Mouse (Mus musculus): ENCODE results near the gene Aqp12.
"Not testable (repeated sequence)": the region's sequence is repeated elsewhere in the genome, so short reads cannot be mapped to it uniquely, and the experiment has no call there.

Aqp12 gene

DNA sequence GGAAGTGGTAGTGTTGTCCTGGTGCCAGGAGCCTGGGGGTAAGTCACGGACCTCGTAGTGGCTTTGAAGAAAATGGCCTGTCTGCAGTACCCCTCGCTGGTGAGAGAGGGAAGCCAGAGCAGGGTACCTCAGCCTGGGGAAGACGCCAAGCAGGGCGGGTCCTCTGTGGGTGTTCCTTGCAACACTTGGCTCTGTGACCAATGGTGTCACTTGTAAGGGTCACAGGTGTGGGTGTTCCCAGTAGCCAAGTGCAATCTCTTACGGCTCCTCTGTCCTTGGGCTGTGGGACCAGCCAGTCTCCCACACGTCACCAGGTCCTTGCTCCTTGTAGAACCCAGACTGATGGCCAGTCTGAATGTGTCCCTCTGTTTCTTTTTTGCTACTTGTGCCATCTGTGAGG is at the start of gene Aqp12:
Gene Aqp12, plus strand, starts transcription at position 274 of the 400 bp plus-strand sequence.
- DNase-seq (ENCODE audit: low read depth, low spot score), result no peak

DNA sequence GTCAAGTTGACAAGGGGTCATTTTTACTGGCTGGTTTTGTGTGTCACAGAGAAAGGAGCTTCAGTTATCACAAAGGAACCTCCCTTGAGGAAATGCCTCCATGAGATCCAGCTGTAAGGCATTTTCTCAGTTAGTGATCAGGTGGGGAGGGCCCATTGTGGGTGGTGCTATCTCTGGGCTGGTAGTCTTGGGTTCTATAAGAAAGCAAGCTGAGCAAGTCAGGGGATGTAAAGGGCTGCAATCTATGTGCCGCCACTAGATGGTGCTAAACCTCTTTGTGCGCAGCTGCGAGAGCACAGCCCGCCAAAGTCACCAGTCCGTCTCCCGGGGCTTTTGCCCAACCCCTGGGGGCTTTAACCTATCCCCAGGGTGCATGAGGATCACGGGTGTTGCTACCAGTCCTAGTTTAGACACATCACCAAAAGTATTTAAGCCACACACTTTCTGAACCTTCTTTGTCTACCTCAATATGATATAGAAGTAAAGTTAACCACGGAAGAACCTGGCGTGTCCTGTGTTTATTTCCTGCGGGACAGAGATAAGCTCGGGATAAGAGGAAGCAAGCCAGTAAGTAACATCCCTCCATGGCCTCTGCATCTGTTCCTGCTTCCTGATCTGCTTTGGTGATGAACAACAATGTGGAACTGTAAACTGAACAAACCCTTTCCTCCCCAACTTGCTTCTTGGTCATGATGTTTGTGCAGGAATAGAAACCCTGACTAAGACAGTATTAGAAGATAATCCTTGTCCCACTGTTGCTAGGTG is 49.4 kb upstream of the Aqp12 start:
- DNase-seq (ENCODE audit: low read depth, low spot score), result peak; percentile 9

DNA sequence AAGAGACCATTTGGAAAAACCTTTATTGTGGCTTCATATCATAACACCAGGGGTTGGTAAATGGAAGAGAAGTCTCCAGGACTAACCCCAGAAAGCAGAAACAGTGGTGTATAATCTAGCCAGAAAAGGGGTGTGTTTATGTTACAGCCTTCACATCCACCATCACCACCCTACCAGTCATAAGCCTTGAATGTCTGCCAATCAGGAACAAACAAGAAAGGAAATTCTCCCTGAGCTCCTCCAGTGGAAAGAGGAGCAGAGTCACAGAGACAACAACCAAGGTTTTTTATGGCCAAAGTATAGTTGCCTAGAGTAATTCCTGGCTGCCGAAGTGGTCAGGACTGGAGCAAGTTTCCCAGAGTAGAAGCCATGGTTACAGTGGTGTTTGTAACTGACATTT is 47.1 kb upstream of the Aqp12 start:
- no peak for DNase-seq (ENCODE audit: low read depth, low spot score)

DNA sequence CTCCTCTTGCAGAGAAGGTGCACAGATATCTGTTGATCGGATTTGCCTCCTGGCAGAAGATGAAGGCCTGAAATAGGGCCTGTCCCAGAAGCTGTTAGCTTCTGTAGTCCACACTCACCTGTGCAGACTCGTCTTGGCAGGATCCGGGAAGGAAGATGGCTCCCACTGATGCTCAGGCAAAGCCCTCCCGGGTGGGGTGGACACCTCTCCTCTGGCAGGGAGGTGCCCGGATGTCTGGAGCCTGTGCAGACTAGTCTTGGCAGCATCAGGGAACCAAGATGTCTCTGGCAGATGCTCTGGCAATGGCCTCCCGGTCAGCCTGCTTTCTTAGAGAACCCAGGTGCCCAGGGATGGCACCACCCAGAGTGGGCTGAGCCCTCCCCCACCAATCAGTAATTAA is 35.3 kb upstream of the Aqp12 start:
- DNase-seq (ENCODE audit: low read depth, low spot score), result not testable (repeated sequence)

DNA sequence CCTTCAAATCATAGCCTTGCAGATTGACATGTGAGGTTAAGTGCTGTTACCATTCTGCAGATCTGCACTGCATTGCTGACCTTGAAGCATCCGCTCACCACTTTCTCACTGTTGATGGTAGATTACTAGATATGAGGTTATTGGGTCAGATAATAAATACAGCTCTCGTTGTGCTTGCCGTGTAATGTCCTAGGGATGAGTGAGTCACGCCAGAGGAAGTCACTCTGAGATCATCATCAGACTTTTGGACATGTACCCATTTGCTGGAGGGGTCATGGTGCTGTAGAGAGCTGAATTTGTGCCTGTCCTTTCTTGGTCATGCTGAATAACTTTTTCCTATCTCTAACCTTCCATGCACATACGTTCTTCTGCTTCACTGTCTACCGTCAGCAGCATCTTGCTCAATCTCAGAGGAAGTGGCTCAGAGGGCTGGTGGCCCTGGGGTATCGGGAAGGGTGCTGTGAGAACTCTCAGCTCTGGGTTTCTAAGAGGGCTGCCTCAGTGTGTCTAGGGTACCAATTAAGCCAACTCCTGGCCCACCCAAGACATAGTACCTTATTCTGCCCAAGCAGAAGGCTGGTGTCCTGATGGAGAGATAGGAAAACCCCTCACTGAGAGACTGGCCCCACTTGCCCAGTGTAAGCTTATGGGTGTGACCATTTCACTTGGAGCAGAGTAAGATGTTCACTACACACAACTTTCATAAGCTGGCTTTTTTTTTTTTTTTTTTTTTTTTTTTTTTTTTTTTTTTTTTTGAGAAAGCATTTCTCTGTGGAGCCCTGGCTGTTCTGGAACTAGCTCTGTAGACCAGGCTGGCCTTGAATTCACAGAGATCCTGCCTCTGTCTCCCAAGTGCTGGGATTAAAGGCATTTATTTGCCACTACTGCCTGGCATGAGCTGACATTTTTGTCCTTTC is 34.0 kb upstream of the Aqp12 start:
- no peak for DNase-seq (ENCODE audit: low read depth, low spot score)

DNA sequence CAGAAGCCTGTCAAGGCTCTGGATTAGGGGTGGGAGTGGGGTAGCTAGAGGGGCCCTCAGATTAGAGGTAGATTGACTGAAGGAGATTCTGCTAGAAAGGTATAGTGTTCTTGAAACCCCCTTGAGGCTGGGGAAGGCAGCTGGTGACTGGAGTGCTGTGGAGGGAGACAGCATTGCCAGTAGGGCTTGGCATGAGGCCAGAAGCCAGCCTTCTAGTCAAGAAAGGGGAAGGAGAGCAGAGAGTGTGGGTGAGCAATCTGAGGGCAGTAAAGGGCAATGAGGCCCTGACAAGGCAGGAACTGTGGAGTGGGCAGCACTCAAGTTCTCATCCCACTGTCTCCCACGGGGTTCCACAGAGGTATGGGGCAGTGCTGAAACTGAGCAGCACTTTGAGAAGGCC is 33.3 kb upstream of the Aqp12 start:
- peak; percentile 67 for DNase-seq (ENCODE audit: low read depth, low spot score)

DNA sequence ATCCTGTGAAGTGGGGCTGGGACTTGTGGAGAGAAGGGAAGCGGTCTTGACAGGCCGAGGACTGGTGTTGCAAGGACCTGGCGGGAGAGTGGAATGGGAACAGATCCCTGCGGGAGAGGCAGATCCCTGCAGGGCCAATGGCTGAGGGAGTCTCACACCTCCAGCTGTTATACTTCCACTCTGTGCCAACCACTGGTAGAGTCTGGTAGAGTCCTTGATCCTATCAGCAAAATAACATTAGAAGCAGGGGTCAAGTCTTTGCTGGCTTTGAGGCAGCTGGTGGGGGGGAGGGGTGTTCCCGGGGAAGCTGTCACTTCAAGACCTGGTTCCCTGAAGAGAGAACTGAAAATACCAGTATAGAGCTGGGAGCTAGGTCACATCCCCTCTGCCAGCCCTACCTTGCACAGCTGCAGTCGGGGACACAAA is 30.0 kb upstream of the Aqp12 start:
- DNase-seq (ENCODE audit: low read depth, low spot score), result peak; percentile 23

DNA sequence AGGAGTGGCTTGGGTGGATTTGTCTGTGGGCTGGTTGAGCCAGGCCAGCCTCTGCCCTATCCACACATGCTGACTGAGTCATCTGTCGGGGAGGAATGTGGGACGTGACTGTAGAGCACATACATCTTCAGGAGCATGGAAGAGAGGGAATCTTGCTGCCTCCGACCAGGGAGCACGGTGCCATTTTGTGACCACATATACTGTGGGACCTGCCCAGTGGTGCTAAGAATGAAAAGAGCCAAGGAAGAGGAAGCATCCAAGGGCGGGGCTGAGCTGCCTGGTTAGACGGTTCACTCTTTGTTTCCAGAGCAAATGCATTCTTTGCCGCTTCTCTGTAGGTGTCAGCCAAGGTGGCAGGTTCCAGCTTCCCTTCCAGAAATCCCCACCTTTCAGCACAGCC is 27.5 kb upstream of the Aqp12 start:
- no peak for DNase-seq (ENCODE audit: low read depth, low spot score)

DNA sequence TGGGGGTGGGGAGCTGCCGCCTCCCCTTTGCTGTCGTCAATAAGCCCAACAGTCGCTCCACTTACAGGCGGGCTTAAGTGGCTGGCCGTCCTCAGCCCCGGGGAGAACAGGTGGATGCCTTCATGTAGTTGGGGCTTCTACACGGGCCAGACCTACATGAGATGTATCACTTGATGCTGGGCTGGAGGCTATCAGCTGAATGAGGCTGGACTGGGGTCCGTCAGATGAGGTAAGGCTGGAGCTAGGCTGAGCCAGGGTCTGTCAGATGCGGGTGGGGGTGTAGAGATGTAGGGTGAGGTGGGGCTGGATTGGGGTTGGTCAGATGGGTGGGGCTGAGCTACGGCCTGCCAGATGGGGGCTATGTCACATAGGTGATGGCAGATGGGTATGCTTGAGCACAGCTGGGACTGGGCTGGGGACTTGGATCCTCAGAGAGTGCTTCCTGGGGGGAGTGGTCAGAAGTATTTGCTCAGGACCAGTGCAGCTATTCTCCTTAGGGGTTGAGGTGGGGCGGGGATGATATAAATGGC is 27.0 kb upstream of the Aqp12 start:
- no peak for DNase-seq (ENCODE audit: low read depth, low spot score)

DNA sequence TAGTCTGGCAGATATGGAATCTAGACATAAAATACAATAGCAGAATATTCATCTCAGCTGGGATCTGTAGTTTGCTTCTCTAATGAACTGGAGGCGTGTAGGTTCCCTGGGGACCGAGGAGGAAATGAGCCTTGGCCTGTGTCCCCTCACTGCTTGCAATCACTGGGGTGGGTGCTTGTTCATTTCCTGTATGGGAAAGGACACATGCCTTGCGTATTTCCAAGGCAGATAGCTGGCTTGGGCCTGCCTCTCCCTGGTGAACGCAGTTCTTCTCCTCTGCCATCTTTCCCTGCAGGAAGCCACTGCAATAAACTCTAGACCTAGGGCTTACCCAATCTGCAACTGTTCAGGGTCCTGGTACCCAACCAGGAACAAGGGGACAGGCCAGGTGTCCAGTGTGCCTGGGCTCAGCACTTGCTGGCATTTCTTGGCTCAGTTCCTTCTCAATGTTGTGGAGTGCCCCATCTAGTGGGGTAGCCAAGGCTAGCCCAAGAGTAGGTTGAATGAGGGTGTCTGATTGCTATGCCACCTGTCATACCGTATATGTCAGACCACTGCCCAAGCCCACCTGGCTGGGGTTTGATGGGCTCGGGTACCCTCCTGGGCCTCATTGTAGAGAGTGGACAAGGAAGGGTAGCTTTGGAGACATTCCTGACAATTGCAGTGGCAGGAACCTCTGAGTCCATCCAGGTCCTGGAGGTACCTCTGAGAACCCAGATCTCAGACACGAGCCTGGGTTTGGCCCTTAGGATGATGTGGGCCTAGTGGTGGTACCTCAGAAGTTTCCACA is 24.9 kb upstream of the Aqp12 start:
- no peak for DNase-seq (ENCODE audit: low read depth, low spot score)

DNA sequence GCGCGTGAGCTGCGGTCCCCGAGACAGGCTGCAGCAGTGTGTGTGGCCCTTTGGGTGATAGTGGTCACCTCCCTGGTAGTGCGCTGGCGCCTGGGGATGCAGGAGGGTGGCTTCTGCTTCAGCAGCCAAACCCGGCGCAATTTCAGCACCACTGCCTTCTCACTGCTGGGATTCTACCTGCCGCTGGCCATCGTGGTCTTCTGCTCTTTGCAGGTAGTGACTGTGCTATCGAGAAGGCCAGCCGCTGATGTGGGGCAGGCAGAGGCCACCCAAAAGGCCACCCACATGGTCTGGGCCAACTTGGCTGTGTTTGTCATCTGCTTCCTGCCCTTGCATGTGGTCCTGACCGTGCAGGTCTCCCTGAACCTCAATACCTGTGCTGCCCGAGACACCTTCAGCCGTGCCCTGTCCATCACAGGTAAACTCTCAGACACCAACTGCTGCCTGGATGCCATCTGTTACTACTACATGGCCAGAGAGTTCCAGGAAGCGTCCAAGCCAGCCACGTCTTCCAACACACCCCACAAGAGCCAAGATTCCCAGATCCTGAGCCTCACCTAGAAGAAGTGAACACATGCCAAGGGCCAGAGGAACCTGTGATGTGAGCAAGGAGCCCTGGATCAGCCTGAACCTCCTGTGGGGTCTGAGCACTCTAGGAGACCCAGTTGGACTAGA is 23.1 kb upstream of the Aqp12 start:
- DNase-seq (ENCODE audit: low read depth, low spot score), result no peak

DNA sequence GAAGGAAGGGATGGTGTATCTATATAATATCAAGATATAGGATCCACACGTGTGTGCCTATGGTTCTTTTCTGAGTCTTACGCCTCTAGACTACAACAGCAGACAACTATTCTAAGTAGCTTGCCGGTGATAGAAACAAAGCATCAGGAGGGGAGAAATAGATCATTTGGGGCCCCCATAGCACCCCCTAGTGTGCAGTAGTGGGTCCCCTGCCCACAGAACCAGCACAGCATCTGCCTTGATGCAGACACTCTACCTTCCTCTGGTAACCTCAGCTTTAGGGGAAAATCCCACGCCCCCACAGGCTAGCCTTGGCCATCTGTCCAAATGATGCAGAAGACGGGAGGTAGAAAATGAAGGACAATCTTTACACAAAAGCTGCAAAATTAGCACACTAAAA is 21.1 kb upstream of the Aqp12 start:
- DNase-seq (ENCODE audit: low read depth, low spot score), result no peak

DNA sequence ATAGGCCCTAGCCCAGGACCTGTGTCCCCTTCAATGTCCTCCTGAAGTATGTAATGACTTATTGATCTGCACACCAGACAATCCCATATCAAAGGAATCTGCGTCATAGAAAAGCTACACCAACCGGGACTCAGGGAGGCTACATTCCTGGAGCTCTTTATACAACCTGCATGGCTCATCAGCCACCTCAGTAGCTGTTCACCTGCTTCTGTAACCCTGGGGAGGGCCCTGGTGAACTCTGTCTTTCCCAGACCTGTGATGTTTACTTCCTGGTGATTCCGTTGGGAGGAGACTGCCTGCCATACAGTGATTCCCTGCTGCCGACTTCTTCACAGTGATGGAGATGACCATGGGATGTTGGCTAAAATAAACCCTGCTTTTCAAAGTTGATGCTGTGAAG is 17.2 kb upstream of the Aqp12 start:
- no peak for DNase-seq (ENCODE audit: low read depth, low spot score)

DNA sequence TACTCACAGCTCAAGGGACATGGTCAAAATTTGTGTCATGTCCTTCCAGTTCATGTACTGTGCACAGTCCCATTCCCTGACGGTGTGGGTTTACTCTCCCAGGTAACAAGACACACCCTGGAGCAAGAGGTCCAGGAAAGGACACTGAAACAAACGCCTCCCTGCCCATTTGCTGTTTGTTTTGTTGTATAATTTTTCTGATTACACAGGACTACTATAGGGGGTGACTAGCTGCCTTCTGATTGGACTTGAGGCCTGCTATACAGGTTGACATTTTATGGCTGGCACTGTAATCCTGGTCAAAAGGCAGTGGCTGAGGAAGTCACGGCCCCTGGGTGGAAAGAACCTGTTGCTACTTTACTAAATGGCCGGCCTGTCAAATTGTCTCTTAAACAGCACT is 16.2 kb upstream of the Aqp12 start:
- DNase-seq (ENCODE audit: low read depth, low spot score), result no peak

DNA sequence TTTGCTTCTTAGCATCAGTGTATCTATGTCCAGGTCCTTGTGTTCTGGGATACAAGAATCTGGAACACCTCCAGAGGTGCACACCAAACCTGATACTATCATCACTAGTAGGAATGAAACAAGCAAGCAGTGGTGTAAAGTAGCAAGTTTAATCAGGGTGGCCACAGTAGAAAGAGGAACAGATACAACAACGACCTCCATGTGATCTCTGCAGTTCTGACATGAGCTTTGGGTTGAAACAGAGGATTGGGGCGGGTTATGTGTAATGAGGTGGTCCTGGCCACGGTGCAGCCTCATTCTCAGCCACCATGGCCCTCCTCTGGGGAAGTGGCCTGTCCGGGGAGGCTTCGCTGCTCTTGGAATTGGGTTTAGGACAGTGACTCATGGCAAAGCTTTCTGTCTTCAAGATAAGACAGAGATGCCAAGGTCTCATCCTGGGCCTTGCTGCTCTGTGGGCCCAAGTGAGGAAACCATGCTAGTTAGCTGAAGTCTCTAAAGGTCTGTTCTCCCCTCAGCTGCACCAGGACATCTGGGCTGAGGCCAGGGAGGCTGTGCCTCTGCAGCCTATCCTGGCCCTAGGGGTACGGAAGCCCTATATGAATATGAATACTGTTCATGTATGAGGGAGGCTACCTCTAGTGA is 13.8 kb upstream of the Aqp12 start:
- no peak for DNase-seq (ENCODE audit: low read depth, low spot score)

DNA sequence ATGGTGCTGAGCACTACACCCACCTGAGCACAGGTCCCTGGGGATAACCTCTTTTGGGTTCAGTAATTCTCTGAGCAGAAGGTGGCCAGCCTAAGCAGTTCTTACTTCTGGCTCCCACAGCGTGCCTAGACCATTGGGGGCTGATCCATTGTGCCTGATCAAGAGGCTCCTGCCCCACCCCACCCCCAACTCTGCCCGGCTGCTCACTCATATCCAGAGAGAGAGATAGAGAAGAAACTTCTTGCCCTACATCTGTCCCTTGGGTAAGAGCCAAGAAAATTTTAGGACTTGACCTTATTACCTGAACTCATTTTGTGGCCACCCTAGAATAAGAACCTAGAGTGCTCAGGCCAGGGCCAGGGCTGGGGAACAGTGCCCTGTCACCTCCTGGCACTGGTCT is 13.3 kb upstream of the Aqp12 start:
- DNase-seq (ENCODE audit: low read depth, low spot score), result no peak

DNA sequence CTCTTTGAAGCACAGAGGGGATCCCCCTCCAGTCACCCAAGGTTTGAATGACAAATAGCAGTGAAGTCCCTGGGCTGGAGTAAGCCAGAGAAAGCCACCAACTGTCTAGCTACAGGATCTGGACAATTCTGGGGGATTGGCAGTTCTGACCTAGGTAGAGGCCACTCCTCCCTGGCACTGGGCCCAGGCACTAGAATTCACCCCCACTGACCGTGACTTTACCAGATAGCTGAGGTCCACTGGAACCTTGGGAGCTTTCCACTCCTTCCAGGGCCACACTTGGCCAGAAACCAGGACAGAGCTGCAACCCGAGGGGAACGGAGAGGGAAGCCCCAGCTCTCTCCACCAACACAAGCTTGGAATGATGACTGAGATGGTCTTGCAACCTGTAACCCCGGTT is 3.1 kb downstream of the Aqp12 start:
- no peak for DNase-seq (ENCODE audit: low read depth, low spot score)

DNA sequence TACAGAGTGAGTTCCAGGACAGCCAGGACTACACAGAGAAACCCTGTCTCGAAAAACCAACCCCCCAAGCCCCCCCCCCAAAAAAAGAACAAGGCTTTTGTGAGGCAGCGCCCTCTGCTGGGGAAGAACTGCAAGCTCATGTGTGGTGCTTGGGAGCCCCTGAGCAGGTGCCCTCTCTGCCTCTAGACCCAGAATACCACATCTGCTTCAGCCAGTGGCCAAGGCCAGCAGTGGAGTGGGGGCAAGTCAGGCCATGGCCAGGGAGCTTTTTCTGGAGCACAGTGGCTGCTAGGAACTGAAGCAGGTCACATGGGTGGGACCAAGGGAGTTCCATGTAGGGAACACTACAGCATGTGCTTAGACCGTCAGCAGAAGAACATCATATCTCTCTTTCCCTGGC is 4.6 kb downstream of the Aqp12 start:
- DNase-seq (ENCODE audit: low read depth, low spot score), result no peak

DNA sequence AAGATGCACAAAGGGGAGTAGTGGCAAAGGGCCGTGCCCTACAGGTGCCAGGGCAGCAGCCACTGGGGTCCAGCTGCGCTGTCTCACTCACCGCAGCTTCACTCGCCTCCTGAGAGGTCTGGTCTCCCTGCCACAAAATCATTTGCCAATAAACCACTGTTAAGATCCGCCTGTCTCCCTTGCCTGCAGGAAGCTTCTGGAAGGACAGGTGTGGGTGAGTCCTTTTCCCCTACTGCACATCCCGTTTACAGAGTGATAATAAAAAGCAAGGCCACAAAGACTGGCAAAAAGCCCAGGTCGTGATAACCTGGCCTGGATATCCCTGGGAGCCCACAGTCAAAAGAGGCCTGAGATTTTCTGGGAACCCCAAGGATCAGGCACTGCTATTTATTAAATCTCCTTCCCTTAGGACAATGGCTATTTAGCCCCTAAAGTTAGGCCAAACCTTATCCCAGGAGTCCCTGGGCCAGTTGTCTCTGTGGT is 6.0 kb downstream of the Aqp12 start:
- no peak for DNase-seq (ENCODE audit: low read depth, low spot score)

DNA sequence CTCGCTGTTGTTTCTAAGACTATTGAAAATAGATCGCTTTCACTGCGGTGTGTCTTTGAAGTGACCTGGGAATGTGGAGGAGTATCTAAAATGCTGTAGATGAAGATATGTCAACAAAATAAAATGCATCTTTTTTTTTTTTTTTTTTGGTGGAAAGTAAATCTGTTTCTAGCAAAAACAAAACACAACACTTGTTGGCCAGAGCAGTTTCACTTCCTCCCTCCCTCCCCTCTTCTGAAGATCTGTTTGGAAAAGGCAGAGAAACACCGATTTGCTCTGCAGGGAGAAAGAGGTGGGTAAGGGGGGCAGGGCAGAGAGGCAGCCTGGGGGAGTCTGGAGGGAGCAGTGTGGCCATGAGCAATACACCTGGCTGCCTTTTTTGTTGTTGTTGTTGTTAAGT is 7.2 kb downstream of the Aqp12 start:
- no peak for DNase-seq (ENCODE audit: low read depth, low spot score)

DNA sequence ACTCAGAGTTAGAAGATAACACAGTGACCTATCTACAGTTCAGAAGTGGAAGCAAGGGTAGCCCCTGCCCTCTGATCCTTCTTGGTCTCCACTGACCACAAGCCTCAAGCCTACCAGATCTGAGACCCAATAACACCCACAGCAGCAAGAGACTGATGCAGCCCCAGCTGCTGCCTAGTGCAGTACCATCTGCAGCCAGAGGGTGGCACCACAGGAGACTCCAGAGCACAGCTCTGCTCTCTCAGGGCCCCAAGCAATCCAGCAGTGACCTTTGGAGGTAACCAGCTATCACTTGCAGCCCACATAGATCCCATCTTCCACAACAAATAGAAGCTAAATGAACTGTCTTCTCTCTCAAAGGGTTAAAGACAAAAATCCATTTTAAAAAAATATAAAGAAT is 8.3 kb downstream of the Aqp12 start:
- peak; percentile 86 for DNase-seq (ENCODE audit: low read depth, low spot score)

Measured in brain, adult 2 months (tissue).